Mouse (Mus musculus): ENCODE measurements around the gene Bad.

DNA sequence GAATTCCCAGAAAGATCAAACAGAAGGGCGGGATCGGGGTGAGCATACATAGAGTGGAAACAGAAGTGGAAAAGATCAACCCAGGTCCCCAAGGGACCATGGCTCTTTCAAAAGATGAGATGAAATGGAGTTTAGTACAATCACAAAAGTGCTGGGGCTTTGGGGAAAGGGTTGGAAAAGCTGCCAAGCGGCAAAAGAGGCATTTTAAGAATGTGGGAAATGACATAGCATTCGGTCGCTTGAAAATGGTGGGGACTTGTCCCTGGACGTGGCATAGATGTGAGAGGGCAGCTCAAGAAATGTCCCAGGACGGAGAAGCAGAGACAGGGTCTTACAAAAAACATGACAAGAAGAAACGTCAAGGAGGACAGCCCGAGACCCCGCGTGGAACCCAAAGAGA lies 32.6 kb upstream of the Bad start:
- no peak for TF ChIP-seq CTCF (IDR thresholded peaks at IDR 0.05; ENCODE audit: insufficient read depth, low read depth, low read length)
- TF ChIP-seq POLR2A (IDR thresholded peaks at IDR 0.05; ENCODE audit: insufficient read depth, low read depth, low read length) = no peak
